Mouse (Mus musculus): ENCODE results near the gene Prss8. TPM values are rescaled to one million over a fixed set of nuclear protein-coding genes. Genes with fewer than 3 reads are reported as not detected.
"Not testable (repeated sequence)": the region's sequence is repeated elsewhere in the genome, so short reads cannot be mapped to it uniquely, and the experiment has no call there.

Prss8 gene
- polyA plus RNA-seq, 1 experiment: not detected

GRCm38 (mm10) chr7:127898179-127898956 is 31.5 kb downstream of the Prss8 start:
- Histone ChIP-seq H3K4me1 (ENCODE audit: control insufficient read depth, insufficient read depth, low read length) (no peaks in the 10 kb centered on the region), H3K4me3 (ENCODE audit: insufficient read depth, low read length) (no peak overlapping the region), H3K27ac (ENCODE audit: insufficient read depth, low read length) (no peak overlapping the region)
- TF ChIP-seq CTCF (IDR thresholded peaks at IDR 0.05; ENCODE audit: borderline replicate concordance, insufficient read depth, low read length) (no peak), POLR2A (IDR thresholded peaks at IDR 0.05; ENCODE audit: low read depth, low read length) (no peak)

- Histone ChIP-seq H3K27ac (ENCODE audit: insufficient read depth, low read length) (no peak overlapping the region), H3K4me3 (ENCODE audit: insufficient read depth, low read length) (no peak overlapping the region), H3K4me1 (ENCODE audit: control insufficient read depth, insufficient read depth, low read length) (no peaks in the 10 kb centered on the region)
- TF ChIP-seq CTCF (IDR thresholded peaks at IDR 0.05; ENCODE audit: borderline replicate concordance, insufficient read depth, low read length): no peak
- TF ChIP-seq POLR2A (IDR thresholded peaks at IDR 0.05; ENCODE audit: low read depth, low read length): no peak
These were observed 32.4 kb downstream of the Prss8 start for GRCm38 (mm10) chr7:127897542-127897941.

GRCm38 (mm10) chr7:127896384-127896783 is 33.5 kb downstream of the Prss8 start:
- Histone ChIP-seq H3K27ac (ENCODE audit: insufficient read depth, low read length) (no peak overlapping the region), H3K4me1 (ENCODE audit: control insufficient read depth, insufficient read depth, low read length) (no peaks in the 10 kb centered on the region), H3K4me3 (ENCODE audit: insufficient read depth, low read length) (no peak overlapping the region)
- TF ChIP-seq POLR2A (IDR thresholded peaks at IDR 0.05; ENCODE audit: low read depth, low read length) (no peak), CTCF (IDR thresholded peaks at IDR 0.05; ENCODE audit: borderline replicate concordance, insufficient read depth, low read length) (peak; percentile 55; the same call in 1 of the 2 replicates)

GRCm38 (mm10) chr7:127895891-127896290 is 34.0 kb downstream of the Prss8 start:
- not testable (repeated sequence) for H3K4me3 ChIP-seq (ENCODE audit: insufficient read depth, low read length); H3K4me1 ChIP-seq (ENCODE audit: control insufficient read depth, insufficient read depth, low read length); H3K27ac ChIP-seq (ENCODE audit: insufficient read depth, low read length)

GRCm38 (mm10) chr7:127895442-127895841 is 34.5 kb downstream of the Prss8 start, which contains the start of the genes Gm21974 and Vkorc1:
Gene Gm21974 (minus strand): TSS chr7:127895454.
Gene Vkorc1 (minus strand): TSS chr7:127895617.
- Histone ChIP-seq H3K4me3 (ENCODE audit: insufficient read depth, low read length) (peak within 1 kb of the TSS; percentile 64), H3K4me1 (ENCODE audit: control insufficient read depth, insufficient read depth, low read length) (no peaks in the 10 kb centered on the region), H3K27ac (ENCODE audit: insufficient read depth, low read length) (no peak within 1 kb of the TSS; the same call in 1 of the 2 replicates)
- TF ChIP-seq CTCF (IDR thresholded peaks at IDR 0.05; ENCODE audit: borderline replicate concordance, insufficient read depth, low read length): peak; percentile 73; the same call in 1 of the 2 replicates
- TF ChIP-seq POLR2A (IDR thresholded peaks at IDR 0.05; ENCODE audit: low read depth, low read length): peak; percentile 91

- H3K27ac ChIP-seq (ENCODE audit: insufficient read depth, low read length): no peak overlapping the region
- H3K4me1 ChIP-seq (ENCODE audit: control insufficient read depth, insufficient read depth, low read length): no peaks in the 10 kb centered on the region
- H3K4me3 ChIP-seq (ENCODE audit: insufficient read depth, low read length): peak overlapping the region; percentile 64
- TF ChIP-seq POLR2A (IDR thresholded peaks at IDR 0.05; ENCODE audit: low read depth, low read length) (no peak), CTCF (IDR thresholded peaks at IDR 0.05; ENCODE audit: borderline replicate concordance, insufficient read depth, low read length) (no peak)
These were observed 35.4 kb downstream of the Prss8 start for GRCm38 (mm10) chr7:127894480-127894879.

- Histone ChIP-seq H3K4me3 (ENCODE audit: insufficient read depth, low read length) (no peak within 1 kb of the TSS), H3K4me1 (ENCODE audit: control insufficient read depth, insufficient read depth, low read length) (no peaks in the 10 kb centered on the region), H3K27ac (ENCODE audit: insufficient read depth, low read length) (no peak within 1 kb of the TSS)
- no peak for TF ChIP-seq CTCF (IDR thresholded peaks at IDR 0.05; ENCODE audit: borderline replicate concordance, insufficient read depth, low read length)
- no peak for TF ChIP-seq POLR2A (IDR thresholded peaks at IDR 0.05; ENCODE audit: low read depth, low read length)
These were observed 39.1 kb downstream of the Prss8 start, which contains the start of gene Prss53 for GRCm38 (mm10) chr7:127890798-127891197. Gene Prss53 (minus strand): TSS chr7:127890970.

GRCm38 (mm10) chr7:127888821-127889220 is 41.1 kb downstream of the Prss8 start:
- Histone ChIP-seq H3K4me3 (ENCODE audit: insufficient read depth, low read length) (no peak overlapping the region), H3K4me1 (ENCODE audit: control insufficient read depth, insufficient read depth, low read length) (no peaks in the 10 kb centered on the region), H3K27ac (ENCODE audit: insufficient read depth, low read length) (no peak overlapping the region)
- TF ChIP-seq POLR2A (IDR thresholded peaks at IDR 0.05; ENCODE audit: low read depth, low read length) (no peak), CTCF (IDR thresholded peaks at IDR 0.05; ENCODE audit: borderline replicate concordance, insufficient read depth, low read length) (no peak)

GRCm38 (mm10) chr7:127887781-127888180 is 42.1 kb downstream of the Prss8 start:
- Histone ChIP-seq H3K4me1 (ENCODE audit: control insufficient read depth, insufficient read depth, low read length) (no peaks in the 10 kb centered on the region), H3K4me3 (ENCODE audit: insufficient read depth, low read length) (no peak overlapping the region), H3K27ac (ENCODE audit: insufficient read depth, low read length) (no peak overlapping the region)
- no peak for TF ChIP-seq CTCF (IDR thresholded peaks at IDR 0.05; ENCODE audit: borderline replicate concordance, insufficient read depth, low read length)

GRCm38 (mm10) chr7:127887191-127887590 is 42.7 kb downstream of the Prss8 start:
- no peak for TF ChIP-seq POLR2A (IDR thresholded peaks at IDR 0.05; ENCODE audit: low read depth, low read length)
- TF ChIP-seq CTCF (IDR thresholded peaks at IDR 0.05; ENCODE audit: borderline replicate concordance, insufficient read depth, low read length): no peak
- Histone ChIP-seq H3K4me1 (ENCODE audit: control insufficient read depth, insufficient read depth, low read length) (no peaks in the 10 kb centered on the region), H3K4me3 (ENCODE audit: insufficient read depth, low read length) (no peak overlapping the region), H3K27ac (ENCODE audit: insufficient read depth, low read length) (no peak overlapping the region)

All from embryonic fibroblast, embryonic 13.5 days (primary cell).